Mouse (Mus musculus) MEL (cell line): ENCODE data around the gene Ncstn. TPM values are rescaled to one million over a fixed set of nuclear protein-coding genes. Genes with fewer than 3 reads are reported as not detected.
A peak's percentile ranks its signal among the peaks of the same experiment; 100 is the strongest.

Experiments
- DNase-seq: peaks from one replicate; pipeline ENCODE4 v3.0.0; 2011; ENCODE audit warnings: low read depth, low spot score
- H3K27ac ChIP-seq: 2 replicates; pipeline ENCODE4 v1.5.1; 2012; ENCODE audit warnings: low read depth, mild to moderate bottlenecking, control low read depth, low read length, moderate library complexity; ENCODE audit not compliant: control insufficient read depth
- H3K27me3 ChIP-seq, 2 experiments: fragments of 150-350 bp in 1 of 2; sonication (generic) in 1 of 2; 2 replicates each; pipeline ENCODE4 v1.6.1; 2012; ENCODE audit warnings: low read length in 2 of 2, mild to moderate bottlenecking in 2 of 2, improper control_type of control experiment in 1 of 2, moderate library complexity in 1 of 2; ENCODE audit not compliant: insufficient read depth in 2 of 2, control insufficient read depth in 1 of 2
- H3K36me3 ChIP-seq, 2 experiments: 2 replicates each; pipeline ENCODE4 v1.6.1; 2012 to 2014; ENCODE audit warnings: low read length in 2 of 2, improper control_type of control experiment in 1 of 2, inconsistent platforms in 1 of 2, mild to moderate bottlenecking in 1 of 2; ENCODE audit not compliant: insufficient read depth in 2 of 2, control insufficient read depth in 1 of 2
- H3K4me1 ChIP-seq, 2 experiments: fragments of 150-350 bp in 1 of 2; sonication (generic) in 1 of 2; 2 replicates each; pipeline ENCODE4 v1.6.1; 2012; ENCODE audit warnings: low read length in 2 of 2, improper control_type of control experiment in 1 of 2, mild to moderate bottlenecking in 1 of 2; ENCODE audit not compliant: insufficient read depth in 2 of 2, control insufficient read depth in 1 of 2
- H3K4me3 ChIP-seq, 2 experiments: fragments of 150-350 bp in 1 of 2; sonication (generic) in 1 of 2; 2 replicates each; pipeline ENCODE4 v1.5.1; 2012; ENCODE audit warnings: low read depth in 2 of 2, low read length in 2 of 2, mild to moderate bottlenecking in 2 of 2, moderate library complexity in 2 of 2, control low read depth in 1 of 2, improper control_type of control experiment in 1 of 2; ENCODE audit not compliant: control insufficient read depth in 1 of 2, insufficient read depth in 1 of 2
- H3K79me2 ChIP-seq: 2 replicates; pipeline ENCODE4 v1.6.1; 2012; ENCODE audit warnings: mild to moderate bottlenecking, low read length, moderate library complexity; ENCODE audit not compliant: control insufficient read depth, poor library complexity, insufficient read depth
- H3K9ac ChIP-seq: 2 replicates; pipeline ENCODE4 v1.6.1; 2012; ENCODE audit warnings: low read depth, mild to moderate bottlenecking, control low read depth, low read length, moderate library complexity; ENCODE audit not compliant: control insufficient read depth, poor library complexity, severe bottlenecking
- H3K9me3 ChIP-seq: fragments of 150-350 bp; sonication (generic); replicated peaks from 2 replicates; pipeline ENCODE4 v1.6.1; 2012; ENCODE audit warnings: mild to moderate bottlenecking, low read length, improper control_type of control experiment, moderate library complexity; ENCODE audit not compliant: insufficient read depth
- CTCF ChIP-seq, 3 experiments: IDR thresholded peaks in 2 of 3; conservative IDR thresholded peaks in 1 of 3; 2 replicates each; pipeline ENCODE4 v1.5.1; 2011 to 2012; ENCODE audit warnings: low read length in 3 of 3, low read depth in 2 of 3, mild to moderate bottlenecking in 2 of 3, improper control_type of control experiment in 1 of 3, inconsistent platforms in 1 of 3, mixed read lengths in 1 of 3, moderate library complexity in 1 of 3; ENCODE audit not compliant: control insufficient read depth in 1 of 3, insufficient read depth in 1 of 3, poor library complexity in 1 of 3, severe bottlenecking in 1 of 3
- E2F4 ChIP-seq: IDR thresholded peaks from 2 replicates; pipeline ENCODE4 v1.6.1; 2011; ENCODE audit warnings: low read depth, low read length, improper control_type of control experiment, borderline replicate concordance
- GABPA ChIP-seq: IDR thresholded peaks from 2 replicates; pipeline ENCODE4 v1.6.1; 2012; ENCODE audit warnings: low read depth, mild to moderate bottlenecking, inconsistent platforms, low read length, improper control_type of control experiment, moderate library complexity
- HCFC1 ChIP-seq: IDR thresholded peaks from 2 replicates; pipeline ENCODE4 v1.6.1; 2012; ENCODE audit warnings: low read depth, mild to moderate bottlenecking, inconsistent platforms, low read length, improper control_type of control experiment, moderate library complexity
- MAFK ChIP-seq: IDR thresholded peaks from 2 replicates; pipeline ENCODE4 v1.6.1; 2011; ENCODE audit warnings: low read depth, mild to moderate bottlenecking, low read length, improper control_type of control experiment, borderline replicate concordance
- MAZ ChIP-seq: IDR thresholded peaks from 2 replicates; pipeline ENCODE4 v1.6.1; 2012; ENCODE audit warnings: low read depth, mild to moderate bottlenecking, inconsistent platforms, low read length, improper control_type of control experiment
- MEF2A ChIP-seq: IDR thresholded peaks from 2 replicates; pipeline ENCODE4 v1.6.1; 2014; ENCODE audit warnings: low read depth, mild to moderate bottlenecking, inconsistent platforms, low read length, improper control_type of control experiment; ENCODE audit not compliant: poor library complexity, insufficient replicate concordance, severe bottlenecking; ENCODE audit errors: extremely low read depth
- MXI1 ChIP-seq: IDR thresholded peaks from 2 replicates; pipeline ENCODE4 v1.6.1; 2011; ENCODE audit warnings: mild to moderate bottlenecking, low read depth, low read length, improper control_type of control experiment
- MYB ChIP-seq: IDR thresholded peaks from 2 replicates; pipeline ENCODE4 v1.6.1; 2011; ENCODE audit warnings: mild to moderate bottlenecking, low read depth, low read length, improper control_type of control experiment
- NELFE ChIP-seq: IDR thresholded peaks from 2 replicates; pipeline ENCODE4 v1.6.1; 2011; ENCODE audit warnings: low read depth, low read length, improper control_type of control experiment
- NRF1 ChIP-seq: IDR thresholded peaks from 2 replicates; pipeline ENCODE4 v1.6.1; 2014; ENCODE audit warnings: low read depth, mild to moderate bottlenecking, inconsistent platforms, low read length, improper control_type of control experiment, moderate library complexity; ENCODE audit not compliant: poor library complexity, insufficient read depth, severe bottlenecking
- POLR2A ChIP-seq, 2 experiments: IDR thresholded peaks; 2 replicates each; pipeline ENCODE4 v1.6.1; 2011 to 2012; ENCODE audit warnings: low read length in 2 of 2, mild to moderate bottlenecking in 2 of 2, control low read depth in 1 of 2, improper control_type of control experiment in 1 of 2, low read depth in 1 of 2, moderate library complexity in 1 of 2; ENCODE audit not compliant: control insufficient read depth in 1 of 2, insufficient read depth in 1 of 2, poor library complexity in 1 of 2
- POLR2AphosphoS2 ChIP-seq: IDR thresholded peaks from 2 replicates; pipeline ENCODE4 v1.6.1; 2011; ENCODE audit warnings: low read length, improper control_type of control experiment
- RCOR1 ChIP-seq: IDR thresholded peaks from 2 replicates; pipeline ENCODE4 v1.6.1; 2012; ENCODE audit warnings: low read depth, mild to moderate bottlenecking, inconsistent platforms, low read length, improper control_type of control experiment
- SIN3A ChIP-seq: IDR thresholded peaks from 2 replicates; pipeline ENCODE4 v1.6.1; 2012; ENCODE audit warnings: low read length, improper control_type of control experiment, inconsistent platforms
- TBP ChIP-seq: IDR thresholded peaks from 2 replicates; pipeline ENCODE4 v1.8.0; 2011; ENCODE audit warnings: low read depth, low read length, improper control_type of control experiment
- TCF12 ChIP-seq: IDR thresholded peaks from 2 replicates; pipeline ENCODE4 v1.6.1; 2014; ENCODE audit warnings: low read depth, mild to moderate bottlenecking, inconsistent platforms, low read length, improper control_type of control experiment, moderate library complexity
- USF1 ChIP-seq: IDR thresholded peaks from 2 replicates; pipeline ENCODE4 v1.6.1; 2014; ENCODE audit warnings: low read depth, mild to moderate bottlenecking, inconsistent platforms, low read length, improper control_type of control experiment, moderate library complexity
- ZKSCAN1 ChIP-seq: IDR thresholded peaks from 2 replicates; pipeline ENCODE4 v1.6.1; 2012; ENCODE audit warnings: low read depth, mild to moderate bottlenecking, inconsistent platforms, low read length, improper control_type of control experiment, moderate library complexity
- ZMIZ1 ChIP-seq: IDR thresholded peaks from 2 replicates; pipeline ENCODE4 v1.6.1; 2012; ENCODE audit warnings: low read depth, mild to moderate bottlenecking, inconsistent platforms, low read length, improper control_type of control experiment, moderate library complexity
- ZNF384 ChIP-seq: IDR thresholded peaks from 2 replicates; pipeline ENCODE4 v1.6.1; 2012; ENCODE audit warnings: low read depth, mild to moderate bottlenecking, inconsistent platforms, low read length, improper control_type of control experiment
- polyA plus RNA-seq, 2 experiments: library from polyadenylated mRNA; stranded (reverse) in 1 of 2; unstranded in 1 of 2; fragments of >175 nt in 1 of 2; fragments of >200 nt in 1 of 2; gene quantifications; 2 replicates each; pipeline versions ENCODE4 v1.2.1 to v1.2.4; 2012; ENCODE audit warnings: low replicate concordance in 2 of 2, low read depth in 1 of 2; ENCODE audit not compliant: insufficient read length in 2 of 2, insufficient read depth in 1 of 2, missing spikeins in 1 of 2
- total RNA-seq: library from RNA; depleted of rRNA; stranded (reverse); fragments of 300-350 nt; gene quantifications from 2 replicates; pipeline ENCODE4 v1.2.3, GENCODE M21; 2012

Gene Ncstn
- total and polyA plus RNA-seq, 3 experiments, result 9.9 to 38.5 TPM; not detected in 1

- H3K36me3 ChIP-seq, result peaks cover 2 to 5% of the 10 kb centered on the region in 2 experiments
- peak; percentile 97 for DNase-seq
Observed at GRCm38 (mm10) chr1:172126376-172127347, 44.1 kb upstream of the Ncstn start, which contains the start of gene Pex19. Pex19 (plus strand) TSS chr1:172126755.

GRCm38 (mm10) chr1:172124572-172124971 lies 42.0 kb upstream of the Ncstn start:
- Histone ChIP-seq H3K27me3 (no peaks in the 10 kb centered on the region), H3K9ac (no peak overlapping the region), H3K36me3 (peaks cover 2 to 9% of the 10 kb centered on the region in 2 experiments), H3K4me3 (no peak overlapping the region), H3K27ac (no peak overlapping the region), H3K9me3 (no peaks in the 10 kb centered on the region), H3K79me2 (peaks cover 5% of the 10 kb centered on the region), H3K4me1 (peaks cover 2 to 5% of the 10 kb centered on the region in 2 experiments)
- TF ChIP-seq MAZ, result no peak
- DNase-seq, result no peak

More at GRCm38 (mm10) chr1:172126376-172127347, 44.1 kb upstream of the Ncstn start, which contains the start of gene Pex19:
- H3K4me1 ChIP-seq, result peaks cover 2 to 5% of the 10 kb centered on the region in 2 experiments
- H3K27me3 ChIP-seq, result no peaks in the 10 kb centered on the region
- H3K4me3 ChIP-seq, result peak within 1 kb of the TSS; percentile 88 to 94
- H3K9ac ChIP-seq, result peak within 1 kb of the TSS; percentile 90
- TF ChIP-seq MEF2A (no peak), MXI1 (peak; percentile 99), RCOR1 (no peak), GABPA (no peak), TCF12 (peak; percentile 49; the same call in 1 of the 2 replicates), POLR2AphosphoS2 (peak; percentile 48; the same call in 1 of the 2 replicates), ZMIZ1 (0 out of 2 replicates have a peak, but pooled peaks have one; percentile 26), ZKSCAN1 (no peak), POLR2A (IDR thresholded peaks at IDR 0.05; ENCODE audit: control insufficient read depth in 1 of 2, insufficient read depth in 1 of 2, low read depth in 1 of 2, low read length in 2 of 2, poor library complexity in 1 of 2) (peak; percentile 44 to 77; a peak in 2 of 4 replicates), E2F4 (0 out of 2 replicates have a peak, but pooled peaks have one; percentile 13), HCFC1 (peak; percentile 85), SIN3A (peak; percentile 100), NELFE (peak; percentile 71), MYB (no peak), CTCF (IDR thresholded peaks at IDR 0.05 in 2 of 3, conservative IDR thresholded peaks at IDR 0.05 in 1 of 3; ENCODE audit: control insufficient read depth in 1 of 3, insufficient read depth in 1 of 3, low read depth in 2 of 3, low read length in 3 of 3, poor library complexity in 1 of 3, severe bottlenecking in 1 of 3) (no peak), MAZ (peak; percentile 11; the same call in 1 of the 2 replicates), MAFK (no peak), ZNF384 (peak; percentile 66), USF1 (peak; percentile 83), NRF1 (no peak), TBP (0 out of 2 replicates have a peak, but pooled peaks have one; percentile 6)
- H3K79me2 ChIP-seq, result peaks cover 5% of the 10 kb centered on the region
- H3K9me3 ChIP-seq, result no peaks in the 10 kb centered on the region
- H3K27ac ChIP-seq, result peak within 1 kb of the TSS; percentile 55
